Mouse (Mus musculus) ovary, postnatal 36 days (tissue): ENCODE data around the gene Wdr35.

Experiments
- DNase-seq: peaks from one replicate; pipeline ENCODE4 v3.0.0; 2022; ENCODE audit warnings: low spot score, mixed read lengths

Gene Wdr35

DNA sequence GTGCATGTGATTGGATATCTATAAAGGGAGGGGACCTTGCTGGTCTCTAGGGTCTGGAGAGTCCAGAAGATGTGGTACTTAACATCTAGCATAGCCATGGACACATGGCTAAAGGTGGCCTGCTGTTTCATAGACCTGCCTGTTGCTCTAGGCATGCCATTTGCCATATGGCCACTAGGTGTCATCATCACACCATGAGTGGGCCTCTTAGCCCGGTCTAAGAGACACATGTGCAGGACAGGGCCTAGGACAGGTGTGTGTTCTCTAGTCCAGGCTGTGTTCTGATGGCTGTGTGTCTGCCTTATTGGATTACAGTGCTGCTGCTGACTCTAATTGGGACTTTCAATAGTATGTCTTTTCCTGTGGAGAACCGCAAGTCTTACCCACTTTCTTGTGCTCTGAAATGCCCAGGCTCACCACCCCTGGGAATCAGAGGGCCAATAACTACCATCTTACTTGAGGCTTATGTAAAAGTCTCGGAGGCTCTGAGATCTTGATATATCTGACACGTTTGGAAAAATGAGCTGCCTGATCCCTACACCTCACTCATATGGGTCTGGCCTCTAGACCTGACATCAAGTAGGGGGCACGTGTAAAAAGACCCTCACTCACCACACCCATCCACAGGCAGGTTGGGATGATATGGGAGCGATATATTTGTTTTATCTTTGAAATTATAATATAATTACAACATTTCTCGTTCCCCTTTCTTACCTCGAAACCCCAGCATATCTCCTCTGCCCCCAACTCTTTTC lies 78.6 kb downstream of the Wdr35 start:
- DNase-seq: peak; percentile 71

- DNase-seq: no peak
Measured at GRCm38 (mm10) chr12:9053345-9053744, 79.7 kb downstream of the Wdr35 start.

DNA sequence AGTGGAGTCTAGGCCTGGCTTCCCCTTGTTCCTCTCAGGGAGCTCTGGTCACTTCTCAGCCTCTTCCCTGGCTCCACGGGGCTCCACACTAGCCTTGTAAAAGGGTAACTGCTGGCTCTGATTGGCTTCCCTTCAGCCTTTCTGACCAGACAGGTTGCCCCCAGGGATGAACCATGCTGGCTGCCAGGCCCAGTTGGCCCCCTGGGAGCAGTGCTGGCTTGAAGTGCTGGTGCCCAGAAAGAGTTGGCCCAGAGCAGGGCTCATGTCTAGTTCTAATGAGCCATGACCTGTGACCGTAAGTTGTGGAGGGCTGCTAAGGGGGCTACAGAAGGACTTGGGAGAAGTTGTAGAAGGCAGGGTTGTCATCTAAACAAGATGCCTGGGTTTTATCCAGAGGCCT lies 80.3 kb downstream of the Wdr35 start:
- no peak for DNase-seq

- no peak for DNase-seq
Measured at GRCm38 (mm10) chr12:9055269-9055668, 81.6 kb downstream of the Wdr35 start.

GRCm38 (mm10) chr12:9059502-9059901 lies 85.8 kb downstream of the Wdr35 start:
- DNase-seq: no peak

DNA sequence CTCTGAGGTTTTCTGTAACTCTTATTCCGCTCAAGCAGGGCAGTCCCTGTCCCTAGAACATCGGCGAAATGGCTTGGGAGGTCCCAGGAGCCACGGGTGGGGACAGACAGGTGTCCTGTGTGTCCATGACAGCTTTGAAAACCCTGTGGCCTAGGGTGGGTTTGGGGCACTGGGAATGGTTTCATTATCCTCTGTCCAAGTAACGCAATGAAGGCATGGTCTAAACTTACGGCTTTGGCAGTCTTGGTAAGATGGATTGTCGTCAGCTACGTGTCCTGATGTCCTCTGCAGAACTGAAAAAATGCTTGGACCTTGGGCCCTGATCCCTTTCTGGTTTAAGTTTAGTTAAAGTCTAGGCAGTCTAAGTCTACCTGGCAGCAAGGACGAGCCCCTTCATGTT lies 86.3 kb downstream of the Wdr35 start:
- no peak for DNase-seq

- DNase-seq: peak; percentile 18
Measured at GRCm38 (mm10) chr12:9063611-9064010, 89.9 kb downstream of the Wdr35 start.

- no peak for DNase-seq
Measured at GRCm38 (mm10) chr12:9071058-9071457, 97.4 kb downstream of the Wdr35 start.

GRCm38 (mm10) chr12:9071493-9071892 lies 97.8 kb downstream of the Wdr35 start:
- DNase-seq: no peak

DNA sequence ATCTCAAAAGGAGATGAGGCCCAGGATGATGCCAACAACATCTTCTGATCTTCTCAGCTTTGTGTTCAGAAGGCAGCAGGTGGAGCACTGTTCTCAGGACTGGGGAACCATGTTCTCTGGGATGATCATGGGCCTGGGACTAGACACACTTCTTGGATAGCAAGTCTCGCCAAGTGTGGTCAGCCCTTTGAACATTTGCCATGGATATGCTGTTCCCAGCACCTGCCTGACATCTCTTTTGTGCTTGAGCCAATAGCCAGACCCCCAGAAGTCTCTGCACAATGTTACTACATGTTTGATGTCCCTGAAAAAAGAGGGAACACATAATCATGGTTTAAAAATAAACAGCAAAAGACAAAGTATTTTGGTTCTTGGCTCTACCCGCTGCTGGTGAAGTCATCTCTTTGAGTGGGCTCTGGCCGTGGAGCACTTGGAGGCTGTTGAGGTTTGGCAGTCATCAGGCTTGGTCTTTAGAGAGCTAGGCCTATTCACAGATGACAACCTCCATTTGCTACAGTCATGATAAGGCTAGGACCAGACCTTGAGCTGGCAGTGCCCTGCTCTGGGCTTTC lies 103.9 kb downstream of the Wdr35 start:
- DNase-seq: no peak
